Mouse (Mus musculus): ENCODE measurements around the gene Kcnk6.

Kcnk6 gene

DNA sequence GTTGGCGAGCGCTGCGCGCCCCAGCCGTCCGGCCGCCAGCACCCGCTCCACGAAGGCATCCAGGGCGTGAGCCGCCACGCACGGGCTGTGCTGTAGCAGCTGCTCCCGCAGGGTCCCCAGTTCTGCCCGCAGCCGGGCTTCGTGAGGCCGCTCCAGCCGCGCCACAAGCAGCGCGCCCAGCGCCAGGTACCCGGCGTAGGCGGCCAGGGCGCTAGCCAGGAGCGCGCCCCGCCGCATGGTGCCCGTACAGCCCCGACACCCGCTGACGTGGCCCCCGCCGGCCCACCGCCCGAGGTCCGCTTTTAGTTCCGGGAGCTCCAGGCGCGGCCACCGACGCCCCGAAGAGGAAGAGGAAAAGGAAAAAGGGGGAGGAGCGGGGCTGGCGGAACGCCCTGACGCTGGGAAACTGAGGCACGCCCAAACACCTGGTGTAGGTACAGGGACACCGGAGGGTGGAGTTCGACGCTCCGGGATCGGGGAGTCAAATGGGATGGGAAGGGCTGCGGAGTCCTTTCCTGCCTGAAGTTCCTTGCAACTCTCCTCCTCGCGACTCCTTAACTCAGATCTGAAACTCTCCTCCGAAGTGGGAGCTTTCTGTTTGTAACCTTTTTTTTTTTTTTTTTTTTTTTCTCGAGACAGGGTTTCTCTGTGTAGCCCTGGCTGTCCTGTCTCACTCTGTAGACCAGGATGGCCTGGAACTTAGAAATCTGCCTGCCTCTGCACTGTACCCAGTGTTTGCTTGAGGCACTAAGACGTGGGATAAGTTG lies at the start of gene Kcnk6:
Kcnk6 (minus strand) TSS at position 269 of the 767 bp plus-strand sequence.
- DNase-seq (ENCODE audit: low read depth, low spot score): peak; percentile 55

DNA sequence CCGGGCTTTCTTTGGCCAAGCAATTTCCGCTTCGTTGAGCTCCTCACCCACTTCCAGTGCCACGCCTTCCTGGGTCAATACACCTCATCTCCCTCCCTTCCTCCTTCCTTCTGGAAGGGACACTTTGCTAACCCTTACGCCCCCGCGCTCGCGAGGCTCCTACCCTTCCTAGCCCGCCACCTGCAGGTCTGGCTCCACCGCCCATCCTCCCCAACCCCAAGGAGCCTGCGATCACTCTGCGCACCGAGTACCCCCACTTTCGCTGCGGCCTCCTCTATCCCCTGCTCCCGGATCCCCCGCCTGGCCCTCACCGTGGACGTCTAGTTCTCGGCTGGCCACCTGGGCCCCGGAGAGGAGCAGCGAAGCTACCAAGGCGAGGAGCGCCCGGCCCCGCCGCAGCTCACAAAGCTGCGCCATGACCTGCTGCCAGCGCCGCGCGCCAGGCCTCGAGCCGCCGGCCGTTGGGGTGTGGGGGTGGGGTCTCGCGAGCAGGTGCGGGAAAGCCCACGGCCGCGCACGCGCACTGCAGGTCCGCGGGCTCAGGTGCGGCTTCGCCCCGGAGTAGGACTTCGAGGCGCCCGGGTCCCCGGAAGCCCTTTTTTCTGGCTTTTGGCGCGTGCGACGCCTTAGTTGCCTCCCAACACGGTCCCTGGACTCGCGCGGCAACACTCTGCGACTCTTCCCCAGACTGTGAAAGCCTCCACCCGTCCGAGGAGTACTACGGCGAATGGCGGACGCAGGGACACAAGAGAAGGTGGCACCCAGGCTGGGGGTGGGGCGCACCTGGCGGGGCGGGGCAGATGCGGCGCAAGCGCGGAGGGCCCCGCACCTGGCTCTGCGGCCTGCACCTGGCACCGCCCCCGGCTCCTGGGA lies 49.1 kb upstream of the Kcnk6 start, which contains the start of gene Spint2:
Spint2 (minus strand) TSS at position 712 of the 873 bp plus-strand sequence.
- DNase-seq (ENCODE audit: low read depth, low spot score): peak; percentile 79

DNA sequence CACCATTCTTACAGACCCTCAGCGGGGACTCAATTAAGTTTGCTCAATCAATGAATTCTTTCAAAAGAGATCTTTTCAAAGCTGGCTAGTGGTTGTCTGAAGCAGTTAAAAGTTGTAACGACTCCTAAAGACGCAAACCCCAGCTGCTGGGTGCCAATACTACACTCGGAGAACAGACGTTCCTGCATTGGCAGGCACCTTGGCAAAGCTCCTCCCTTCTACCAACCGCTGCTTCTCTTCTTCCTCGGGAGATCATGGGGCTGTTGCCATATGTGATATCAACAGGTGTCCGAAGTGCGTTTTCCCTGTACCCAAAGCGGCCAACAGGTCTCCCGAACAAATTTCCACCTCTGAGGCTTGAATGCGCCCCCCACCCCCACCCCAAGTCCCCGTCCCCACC lies 48.5 kb upstream of the Kcnk6 start:
- DNase-seq (ENCODE audit: low read depth, low spot score): peak; percentile 49

DNA sequence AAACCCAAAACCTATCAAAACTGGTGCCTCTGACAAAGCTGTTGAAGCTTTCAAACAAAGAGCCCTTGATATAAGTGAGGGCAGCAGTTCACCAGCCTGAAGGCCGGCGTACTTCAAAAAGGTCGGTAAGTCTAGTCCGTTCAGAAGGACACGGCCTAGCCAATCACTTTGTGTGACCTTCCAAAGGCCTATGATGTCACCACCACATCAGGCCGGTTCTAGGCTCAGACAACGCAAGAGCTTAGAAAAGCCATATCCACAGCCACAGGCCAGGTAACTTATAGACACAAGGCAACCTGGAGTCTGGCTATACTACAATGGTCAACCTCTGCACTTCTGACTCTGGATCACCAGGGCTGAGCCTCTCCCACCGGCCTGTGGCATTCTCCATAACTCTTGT lies 47.6 kb upstream of the Kcnk6 start:
- DNase-seq (ENCODE audit: low read depth, low spot score): no peak

GRCm38 (mm10) chr7:29279261-29279660 lies 46.9 kb upstream of the Kcnk6 start:
- no peak for DNase-seq (ENCODE audit: low read depth, low spot score)

DNA sequence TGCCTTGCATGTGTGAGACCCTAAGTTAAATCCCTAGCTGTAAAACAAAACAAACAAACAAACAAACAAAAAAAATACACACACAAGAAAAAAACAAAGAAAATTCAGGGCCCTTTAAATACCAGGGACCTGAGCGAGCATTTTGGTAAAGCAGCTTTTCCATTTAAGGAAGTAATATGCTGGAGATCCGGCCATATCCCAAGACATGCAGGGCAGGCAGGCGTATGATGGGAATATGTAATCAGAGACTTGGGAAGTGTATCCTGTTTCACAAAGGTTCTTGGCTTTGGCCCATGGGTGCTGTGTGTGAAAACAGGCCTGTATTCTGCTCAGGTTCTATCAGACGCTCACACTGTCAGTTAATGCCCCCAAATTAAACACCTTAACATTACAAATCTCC lies 45.2 kb upstream of the Kcnk6 start:
- DNase-seq (ENCODE audit: low read depth, low spot score): no peak

- no peak for DNase-seq (ENCODE audit: low read depth, low spot score)
Observed at GRCm38 (mm10) chr7:29276715-29277114, 44.4 kb upstream of the Kcnk6 start.

DNA sequence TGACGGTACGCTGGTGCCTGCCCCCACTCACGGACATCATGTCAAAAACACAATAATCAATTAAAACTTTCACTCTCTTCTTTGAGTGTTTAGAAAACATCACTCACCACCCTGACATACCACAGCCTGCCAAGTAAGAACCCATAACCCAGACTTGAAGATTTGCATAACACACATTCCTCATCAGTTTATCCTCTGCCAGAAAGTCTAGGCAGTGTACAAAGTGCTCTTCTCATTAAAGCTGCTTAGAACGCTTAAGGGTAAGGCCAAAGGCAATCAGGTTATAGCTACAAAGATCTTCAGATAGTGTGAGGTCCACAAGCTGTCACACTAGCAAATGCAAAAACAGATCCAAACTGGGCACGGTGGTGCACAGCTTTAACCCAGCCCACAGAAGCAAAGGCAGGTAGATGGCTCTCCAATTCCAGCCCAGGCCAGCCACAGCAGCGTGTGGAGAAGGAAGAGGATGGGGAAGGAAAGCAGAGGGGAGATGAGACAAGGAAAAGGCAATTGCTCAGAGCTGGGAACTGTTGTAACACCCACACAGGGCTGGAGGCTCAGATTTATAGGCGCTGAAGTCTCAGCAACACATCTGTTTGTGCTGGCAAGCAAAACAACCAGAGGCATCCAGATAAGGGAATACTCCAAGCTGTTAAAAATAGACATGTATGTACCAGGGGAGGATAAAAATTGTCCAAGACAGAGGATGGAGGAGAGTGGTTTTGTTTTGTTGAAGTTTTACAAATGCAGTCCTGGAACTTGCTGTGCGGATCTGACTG lies 39.6 kb upstream of the Kcnk6 start:
- DNase-seq (ENCODE audit: low read depth, low spot score): no peak

DNA sequence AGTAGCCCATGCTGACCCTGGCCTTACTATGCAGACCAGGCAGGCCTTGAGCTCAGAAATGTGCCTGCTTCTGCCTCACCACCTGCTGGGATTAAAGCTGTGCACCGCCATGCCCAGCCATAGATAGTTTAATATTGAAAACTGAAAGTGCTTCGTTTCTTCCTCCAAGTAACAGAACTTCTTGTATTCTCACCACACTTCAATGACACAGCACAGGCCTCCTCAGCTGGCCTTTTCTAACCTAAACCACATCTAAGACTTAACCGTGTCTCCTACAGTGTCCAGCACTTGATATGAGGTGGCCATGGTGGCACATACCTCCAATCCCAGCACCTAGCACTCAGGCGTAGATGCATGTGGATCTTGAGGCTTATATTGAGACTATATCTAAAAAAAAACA lies 38.1 kb upstream of the Kcnk6 start:
- no peak for DNase-seq (ENCODE audit: low read depth, low spot score)

DNA sequence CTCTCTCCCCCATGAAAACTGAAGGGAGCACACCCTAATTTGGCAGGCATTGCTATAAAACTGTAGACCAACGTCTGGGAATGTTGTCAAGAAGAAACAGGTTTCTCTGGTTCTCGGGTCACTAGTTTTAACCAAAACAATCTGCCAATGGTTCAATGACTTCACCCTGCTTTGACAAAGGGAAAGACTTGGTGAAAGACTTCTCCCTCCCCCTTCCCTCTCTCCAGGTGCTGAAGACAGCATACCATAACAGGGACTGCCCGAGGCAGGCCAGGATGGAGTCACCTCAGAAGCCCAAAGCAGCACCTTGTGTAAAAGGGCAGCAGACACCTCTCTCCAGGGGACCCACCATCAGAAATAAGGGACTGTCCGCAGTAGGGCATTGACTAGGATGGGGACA lies 34.6 kb upstream of the Kcnk6 start:
- no peak for DNase-seq (ENCODE audit: low read depth, low spot score)

DNA sequence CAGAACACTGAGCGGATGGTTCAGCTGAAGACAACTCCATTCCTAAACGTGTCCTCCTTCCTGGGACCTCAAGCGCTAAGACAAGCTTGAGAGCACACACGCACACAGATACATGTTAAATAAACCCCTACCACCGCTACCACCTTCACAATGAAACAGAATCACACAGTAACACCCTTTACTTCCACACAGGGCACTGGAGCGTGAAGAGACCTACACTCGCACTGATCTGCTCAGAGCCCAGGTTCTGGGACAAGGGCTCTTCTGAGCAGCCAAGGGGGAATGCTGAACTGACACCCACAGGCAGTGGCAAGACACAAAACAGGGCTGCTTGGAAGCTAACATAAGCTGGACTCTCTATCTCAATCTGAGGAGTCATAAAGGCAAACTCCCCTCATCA lies 33.3 kb upstream of the Kcnk6 start:
- DNase-seq (ENCODE audit: low read depth, low spot score): no peak

- DNase-seq (ENCODE audit: low read depth, low spot score): no peak
Observed at GRCm38 (mm10) chr7:29263831-29264230, 31.5 kb upstream of the Kcnk6 start.

DNA sequence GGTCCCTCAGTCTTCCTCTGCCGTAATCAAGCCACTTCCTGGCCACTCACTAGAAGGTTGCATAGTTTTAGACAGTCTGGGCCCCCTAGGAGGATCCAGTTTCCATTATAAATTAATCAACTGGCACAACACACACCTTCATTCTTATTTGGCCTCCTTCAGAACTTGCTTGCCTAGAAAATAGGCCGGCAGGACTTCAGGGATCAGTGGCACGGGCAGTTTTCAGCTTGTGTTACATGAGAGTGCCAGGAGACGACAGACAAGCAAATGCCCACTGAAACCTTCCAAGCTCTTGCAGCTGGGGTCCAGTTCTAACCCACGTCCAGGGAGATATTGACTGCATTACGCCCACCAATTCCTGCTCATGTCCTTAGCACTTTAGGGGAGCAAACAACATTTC lies 29.8 kb upstream of the Kcnk6 start:
- DNase-seq (ENCODE audit: low read depth, low spot score): no peak

- DNase-seq (ENCODE audit: low read depth, low spot score): no peak
Observed at GRCm38 (mm10) chr7:29259781-29260730, 27.7 kb upstream of the Kcnk6 start.

DNA sequence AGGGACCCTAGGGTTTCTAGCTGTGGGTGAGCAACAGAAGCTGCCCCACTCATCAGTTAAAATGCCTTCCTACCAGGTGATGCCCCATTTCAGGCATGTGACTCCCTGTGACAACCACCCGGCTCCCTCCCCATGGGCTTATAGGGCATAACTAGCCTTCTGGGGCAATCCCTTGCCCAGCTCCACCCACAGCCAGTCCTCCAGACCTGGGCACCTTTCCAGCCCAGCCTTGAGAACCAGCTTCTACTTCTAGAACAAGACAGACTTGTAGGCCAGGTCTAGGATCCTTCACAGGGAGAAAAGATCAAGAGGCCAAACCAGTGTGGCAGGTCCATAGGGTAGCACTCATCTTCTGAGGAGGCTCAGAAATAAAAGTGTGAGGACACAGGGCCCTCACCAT lies 25.1 kb upstream of the Kcnk6 start:
- no peak for DNase-seq (ENCODE audit: low read depth, low spot score)

DNA sequence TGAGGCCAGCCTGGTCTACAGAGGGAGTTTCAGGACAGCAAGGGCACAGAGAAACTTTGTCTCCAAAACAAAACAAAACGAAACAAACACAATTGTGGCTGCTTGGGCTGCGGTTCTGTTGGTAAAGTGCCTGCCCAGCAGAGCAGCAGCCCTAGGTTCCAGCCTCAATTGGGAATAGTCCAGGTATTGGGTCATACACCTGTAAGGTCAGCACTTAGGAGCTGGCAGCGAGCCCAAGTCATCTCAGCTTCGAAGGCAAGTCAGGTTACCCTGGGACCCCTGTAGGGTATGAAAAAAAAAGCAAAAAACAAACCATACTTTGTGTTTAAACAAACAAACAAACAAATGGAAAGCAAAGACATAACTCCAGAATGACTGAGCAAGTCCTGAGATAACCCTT lies 23.6 kb upstream of the Kcnk6 start:
- no peak for DNase-seq (ENCODE audit: low read depth, low spot score)

GRCm38 (mm10) chr7:29253842-29254241 lies 21.5 kb upstream of the Kcnk6 start:
- DNase-seq (ENCODE audit: low read depth, low spot score): no peak

DNA sequence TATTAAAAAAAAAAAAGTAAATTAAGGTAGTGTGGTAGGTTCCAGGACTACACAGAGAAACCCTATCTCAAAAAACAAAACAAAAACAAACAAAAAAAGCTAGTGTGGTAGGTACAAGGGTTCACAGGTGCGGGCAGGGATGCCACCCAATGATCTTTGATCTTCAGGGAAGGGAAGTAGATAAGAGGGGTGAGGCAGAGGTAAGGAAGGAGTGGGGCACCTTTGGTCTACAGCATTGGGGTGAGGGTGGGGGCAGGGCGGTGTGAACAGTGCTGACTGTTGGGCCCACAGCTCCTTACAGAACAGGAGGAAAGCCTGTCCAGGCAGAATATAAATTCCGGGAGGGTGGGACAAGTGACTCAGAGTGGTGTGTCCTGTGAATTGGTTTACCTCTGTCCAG lies 18.9 kb upstream of the Kcnk6 start:
- peak; percentile 45 for DNase-seq (ENCODE audit: low read depth, low spot score)

GRCm38 (mm10) chr7:29248261-29248841 lies 16.0 kb upstream of the Kcnk6 start, which contains the start of gene 2200002D01Rik:
Gene 2200002D01Rik, minus strand, starts transcription at chr7:29248466.
- DNase-seq (ENCODE audit: low read depth, low spot score): peak; percentile 41

GRCm38 (mm10) chr7:29247706-29248105 lies 15.4 kb upstream of the Kcnk6 start:
- DNase-seq (ENCODE audit: low read depth, low spot score): peak; percentile 29
